Comparison of ENCODE assay signal across 19 mouse cellular contexts in the genomic region with DNA sequence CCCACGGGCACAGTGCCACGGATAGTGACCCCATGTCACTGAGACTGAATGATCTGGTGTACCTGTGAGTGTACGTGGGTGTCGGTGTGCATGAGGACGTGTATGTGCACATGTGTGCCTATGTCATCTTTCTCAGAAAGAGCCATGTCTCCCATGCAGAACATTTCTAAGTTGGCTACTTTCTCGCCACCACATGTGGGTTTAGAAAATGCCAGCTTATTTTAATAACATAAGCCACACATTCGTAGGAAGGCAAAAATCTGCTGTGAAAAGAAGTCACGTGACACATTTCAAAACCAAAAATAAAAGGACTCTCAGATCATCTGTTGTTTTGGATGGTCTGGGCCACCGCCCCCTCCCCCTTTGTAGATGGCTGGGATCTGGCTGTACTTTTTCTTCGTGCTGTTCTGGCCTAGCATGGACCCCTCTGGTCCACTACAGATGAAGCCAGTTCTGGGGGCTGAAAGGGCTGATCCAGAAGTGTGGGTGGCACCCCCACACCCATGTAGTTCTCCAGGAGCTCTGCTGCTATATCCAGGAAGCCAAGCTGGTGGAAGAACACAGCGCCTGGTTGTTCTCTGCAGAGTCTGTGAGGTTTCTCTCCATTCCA.
DNase-seq lines count a peak whose midpoint lies in the region; ATAC-seq and TF ChIP-seq lines count a peak whose summit lies in the region.
"Had no signal": no experiment of that assay in that cellular context is flagged by ENCODE, and none has a peak within 500 bp of the region (broad histone marks: within the 10 kb centered on the region; RNA-seq: fewer than 3 reads in every experiment).

No protein-coding gene starts in this region.

- no peak overlapping the region for H3K4me3 ChIP-seq in forebrain, postnatal 0 days (ENCODE audit: low read depth, low read length)
- H3K4me3 ChIP-seq in forebrain, embryonic 11.5 days (ENCODE audit: low read depth, low read length): no peak overlapping the region
- no peak overlapping the region for H3K4me3 ChIP-seq in left cerebral cortex, adult 2 months
- H3K4me3 ChIP-seq: embryonic facial prominence, embryonic 12.5 days; forebrain, embryonic 12.5 days; hindbrain, embryonic 15.5 days; megakaryocyte, embryonic 14.5 days had no signal

- WGBS in forebrain, postnatal 0 days: 75% methylated on average over 11 of the region's 11 CpGs
- WGBS in forebrain, embryonic 11.5 days: 93% methylated on average over 11 of the region's 11 CpGs

- peak; percentile 53 for DNase-seq in forebrain, postnatal 0 days
- DNase-seq in forebrain, embryonic 11.5 days (ENCODE audit: low spot score): no peak
- peak; percentile 81 to 89 for DNase-seq in layer of hippocampus, adult 18-20 months (ENCODE audit: low spot score in 2 of 2)
- peak; percentile 44 to 65 for DNase-seq in left cerebral cortex, adult 2 months (ENCODE audit: extremely low spot score in 1 of 2, low spot score in 2 of 2)
- DNase-seq in right cerebral cortex, postnatal 36 days (ENCODE audit: low spot score in 2 of 2): peak; percentile 68 to 81
- DNase-seq in cerebellum, adult 11 months: no peak
- DNase-seq in adrenal gland, postnatal 10 days: no peak
- no peak for DNase-seq in cerebellum, postnatal 4 days (ENCODE audit: low spot score in 2 of 2)
- DNase-seq: adrenal gland, adult 2 months; cerebellum, postnatal 25 days; heart, adult 18-20 months; heart, postnatal 14 days; kidney, adult 11 months; kidney, postnatal 4 days had no signal

- no peaks in the 10 kb centered on the region for H3K4me1 ChIP-seq in forebrain, postnatal 0 days (ENCODE audit: insufficient read depth)
- H3K4me1 ChIP-seq in forebrain, embryonic 11.5 days (replicated peaks; ENCODE audit: control insufficient read depth, insufficient read depth, low read length): no peaks in the 10 kb centered on the region
- H3K4me1 ChIP-seq: embryonic facial prominence, embryonic 12.5 days; forebrain, embryonic 12.5 days; hindbrain, embryonic 15.5 days had no signal

- H3K4me2 ChIP-seq in forebrain, postnatal 0 days (ENCODE audit: low read depth): no peak overlapping the region
- H3K4me2 ChIP-seq in forebrain, embryonic 11.5 days (ENCODE audit: low read depth, low read length, severe bottlenecking): no peak overlapping the region
- H3K4me2 ChIP-seq: embryonic facial prominence, embryonic 12.5 days; forebrain, embryonic 12.5 days; hindbrain, embryonic 15.5 days; liver, embryonic 11.5 days had no signal

- peak overlapping the region; percentile 29; the same call in 1 of the 2 replicates for H3K27ac ChIP-seq in forebrain, postnatal 0 days (ENCODE audit: low read depth, low read length)
- no peak overlapping the region for H3K27ac ChIP-seq in forebrain, embryonic 11.5 days (ENCODE audit: low read depth, low read length)
- H3K27ac ChIP-seq in left cerebral cortex, adult 2 months: peak overlapping the region; percentile 51
- H3K27ac ChIP-seq: embryonic facial prominence, embryonic 12.5 days; forebrain, embryonic 12.5 days; hindbrain, embryonic 15.5 days had no signal

- H3K9me3 ChIP-seq in forebrain, postnatal 0 days (ENCODE audit: low read length): no peaks in the 10 kb centered on the region
- H3K9me3 ChIP-seq in forebrain, embryonic 11.5 days (ENCODE audit: control insufficient read depth, low read length): no peaks in the 10 kb centered on the region
- H3K9me3 ChIP-seq: embryonic facial prominence, embryonic 12.5 days; forebrain, embryonic 12.5 days; hindbrain, embryonic 15.5 days; megakaryocyte, embryonic 14.5 days had no signal

- intact Hi-C loops in left cerebral cortex, adult 2 months (cut with DNase I): loop anchor here (2.0 kb wide), 2 partner anchors 38 to 52 kb away; no protein-coding TSS in a partner anchor

- peak; percentile 59 for ATAC-seq in forebrain, postnatal 0 days
- no peak for ATAC-seq in forebrain, embryonic 11.5 days (replicated peaks; ENCODE audit: low FRiP score)

- peaks cover 76% of the 10 kb centered on the region for H3K36me3 ChIP-seq in forebrain, postnatal 0 days (ENCODE audit: insufficient read depth)
- H3K36me3 ChIP-seq in forebrain, embryonic 11.5 days (ENCODE audit: control insufficient read depth, insufficient read depth, low read length): peaks cover 12% of the 10 kb centered on the region

- no peak overlapping the region for H3K9ac ChIP-seq in forebrain, postnatal 0 days
- H3K9ac ChIP-seq in forebrain, embryonic 11.5 days (ENCODE audit: low read length): no peak overlapping the region
- H3K9ac ChIP-seq: embryonic facial prominence, embryonic 12.5 days; forebrain, embryonic 12.5 days; hindbrain, embryonic 15.5 days had no signal

- TF ChIP-seq CTCF in forebrain, postnatal 0 days (IDR thresholded peaks at IDR 0.05; ENCODE audit: low read depth): no peak
- TF ChIP-seq CTCF in left cerebral cortex, adult 2 months (IDR thresholded peaks at IDR 0.05): no peak

- no peaks in the 10 kb centered on the region for H3K27me3 ChIP-seq in forebrain, postnatal 0 days (ENCODE audit: insufficient read depth, low read length)
- H3K27me3 ChIP-seq in forebrain, embryonic 11.5 days (ENCODE audit: control insufficient read depth, insufficient read depth, low read length): no peaks in the 10 kb centered on the region
- H3K27me3 ChIP-seq: embryonic facial prominence, embryonic 12.5 days; forebrain, embryonic 12.5 days; hindbrain, embryonic 15.5 days had no signal

Comparison
In these comparisons a context has a peak if more than half of its experiments do, and no peak if none do; other contexts are left out.
1. DNase-seq: peak in forebrain, postnatal 0 days (single experiment), layer of hippocampus, adult 18-20 months (2 of 2), left cerebral cortex, adult 2 months (2 of 2) and right cerebral cortex, postnatal 36 days (2 of 2); none in forebrain, embryonic 11.5 days (single experiment), cerebellum, adult 11 months (single experiment), adrenal gland, postnatal 10 days (single experiment) and cerebellum, postnatal 4 days (0 of 2).